Mouse (Mus musculus) left cerebral cortex, adult 18-20 months (tissue): ENCODE data around the gene Rbbp4. TPM values are rescaled to one million over a fixed set of nuclear protein-coding genes. Genes with fewer than 3 reads are reported as not detected.

ENCODE experiments used
- DNase-seq, 2 experiments: peaks; one replicate each; pipeline ENCODE4 v3.0.0; 2021 to 2022; ENCODE audit warnings: low spot score in 2 of 2, mixed read lengths in 1 of 2
- total RNA-seq, 2 experiments: library from RNA; stranded (reverse); gene quantifications; 2 replicates each; pipeline ENCODE4 v1.2.3; 2021

Rbbp4 gene
- total RNA-seq, 2 experiments from 2014 or later = 122 to 129 TPM

DNA sequence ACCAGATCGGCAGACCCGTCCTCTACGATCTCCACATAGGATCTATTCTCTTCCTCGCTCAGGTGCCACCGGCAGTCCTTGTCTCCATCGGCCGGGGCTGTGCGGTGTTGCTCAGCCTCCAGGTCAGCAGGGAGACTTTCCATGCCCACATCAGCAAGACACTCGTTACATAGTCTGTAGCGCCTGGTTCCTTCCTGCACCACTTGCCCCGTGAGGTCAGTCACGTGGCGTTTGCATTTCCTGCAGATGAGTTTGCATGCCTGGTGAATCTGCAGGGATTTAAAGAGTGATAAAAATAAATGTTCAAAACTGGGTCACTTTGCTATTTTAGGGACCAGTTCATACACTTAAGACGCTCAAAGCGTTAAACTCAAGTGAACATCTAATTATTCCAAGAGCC lies 19.1 kb upstream of the Rbbp4 start:
- DNase-seq = peak; percentile 9 to 10

DNA sequence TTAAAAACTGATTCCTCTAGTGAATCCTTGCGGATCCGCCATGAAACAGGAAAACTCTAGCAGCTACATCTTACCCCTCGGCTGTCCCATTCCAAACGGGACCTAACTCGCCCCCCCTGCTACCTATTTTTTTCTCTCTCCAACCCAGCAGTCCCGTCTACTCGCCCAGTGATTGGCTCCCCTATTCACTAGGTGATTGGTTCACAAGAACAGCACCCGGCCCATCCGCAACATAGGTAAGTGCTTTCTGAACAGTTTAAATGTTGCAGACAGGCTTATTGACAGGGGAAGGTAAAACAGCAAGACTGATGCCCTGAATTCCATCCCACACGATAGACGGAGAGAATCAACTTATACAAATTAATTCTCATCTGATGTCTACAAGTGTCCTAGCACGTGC lies 18.0 kb upstream of the Rbbp4 start:
- DNase-seq = no peak

DNA sequence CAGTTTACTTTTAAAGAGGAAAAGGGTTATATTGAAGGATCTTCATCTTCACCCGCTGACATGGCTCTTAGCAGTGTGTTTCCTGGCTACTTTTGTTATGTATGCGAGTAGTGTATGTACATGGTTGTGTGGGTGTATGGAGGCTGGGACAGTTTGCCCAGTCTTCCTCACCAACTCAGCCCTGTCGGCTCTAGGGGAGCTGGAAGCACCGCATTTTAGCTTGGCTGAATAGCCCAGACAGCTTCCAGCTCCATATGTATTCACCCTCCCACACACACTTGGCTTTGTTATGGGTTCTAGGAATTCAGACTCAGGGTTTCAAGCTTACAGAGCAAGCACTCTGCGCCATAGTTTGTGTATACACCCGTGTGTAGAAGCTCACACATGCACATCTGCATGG lies 15.9 kb upstream of the Rbbp4 start:
- peak; percentile 59 to 72 for DNase-seq

DNA sequence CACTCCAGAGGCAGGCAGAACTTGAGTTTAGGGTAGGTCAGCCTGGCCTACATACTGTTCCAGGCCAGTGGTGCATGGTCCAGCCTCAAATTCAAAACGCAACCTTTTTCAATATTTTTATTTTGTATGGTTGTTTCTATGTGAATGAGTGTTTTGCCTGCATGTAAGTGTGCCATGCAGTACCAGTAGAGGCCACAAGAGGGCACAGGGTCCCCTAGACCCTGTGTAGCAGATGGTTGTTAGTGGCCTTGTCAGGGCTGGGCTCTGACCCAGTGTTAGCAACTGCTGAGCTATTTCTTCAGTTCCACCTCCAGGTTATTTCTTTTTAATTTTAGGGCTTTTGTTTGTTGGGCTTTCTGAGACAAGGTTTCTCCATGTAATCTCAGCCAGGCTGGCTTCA lies 15.5 kb upstream of the Rbbp4 start:
- peak; percentile 51 to 78 for DNase-seq

DNA sequence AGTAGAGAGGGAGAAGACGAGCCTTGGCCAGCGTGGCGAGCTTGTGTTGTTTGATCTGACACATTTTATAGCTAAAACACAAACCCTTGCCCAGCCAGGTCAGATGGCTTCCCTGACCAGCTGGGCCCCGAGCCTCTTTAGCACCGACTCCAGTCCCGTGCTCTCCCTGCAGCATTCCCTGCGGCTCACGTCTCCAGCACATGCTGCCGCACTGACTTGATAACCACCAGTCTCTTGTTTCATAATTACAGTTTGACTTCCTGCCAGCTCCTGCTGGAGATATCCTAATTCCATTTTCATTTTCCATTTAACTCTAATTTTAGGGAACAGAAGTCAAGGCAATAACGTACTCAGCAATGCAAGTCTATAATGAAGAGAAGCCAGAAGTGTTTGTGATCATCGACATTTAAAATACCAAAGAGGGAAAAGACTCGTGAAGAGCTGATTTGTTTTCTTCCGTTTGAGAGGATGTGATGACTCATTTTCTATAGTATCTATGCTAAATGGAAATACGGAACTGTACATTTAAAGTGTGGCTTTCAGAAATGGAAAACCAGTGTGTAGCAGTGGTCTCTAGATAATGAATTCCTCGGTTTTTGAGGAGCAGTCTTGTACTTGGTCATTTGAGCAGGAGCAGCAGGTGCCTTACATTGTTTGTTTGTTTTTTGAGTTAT lies 11.4 kb upstream of the Rbbp4 start:
- peak; percentile 30 to 41 for DNase-seq

DNA sequence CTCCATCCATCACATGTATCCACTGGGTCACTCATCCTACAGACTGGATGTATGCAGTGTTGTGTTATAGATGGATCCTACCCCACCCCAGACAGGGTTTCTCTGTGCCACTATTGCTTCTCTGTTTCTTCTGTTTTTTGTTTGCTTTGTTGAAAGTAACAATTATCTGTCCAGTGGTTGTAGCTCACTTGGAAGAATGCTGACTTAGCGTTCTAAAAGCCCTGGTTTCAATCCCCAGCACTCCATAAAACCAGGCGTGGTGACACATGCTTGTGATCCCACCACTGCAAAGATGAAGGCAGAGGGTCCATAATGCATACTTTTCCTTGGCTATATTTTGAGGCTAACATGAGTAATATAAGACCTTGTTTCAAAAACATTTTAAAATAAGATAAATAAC lies 7.5 kb upstream of the Rbbp4 start:
- DNase-seq = no peak

DNA sequence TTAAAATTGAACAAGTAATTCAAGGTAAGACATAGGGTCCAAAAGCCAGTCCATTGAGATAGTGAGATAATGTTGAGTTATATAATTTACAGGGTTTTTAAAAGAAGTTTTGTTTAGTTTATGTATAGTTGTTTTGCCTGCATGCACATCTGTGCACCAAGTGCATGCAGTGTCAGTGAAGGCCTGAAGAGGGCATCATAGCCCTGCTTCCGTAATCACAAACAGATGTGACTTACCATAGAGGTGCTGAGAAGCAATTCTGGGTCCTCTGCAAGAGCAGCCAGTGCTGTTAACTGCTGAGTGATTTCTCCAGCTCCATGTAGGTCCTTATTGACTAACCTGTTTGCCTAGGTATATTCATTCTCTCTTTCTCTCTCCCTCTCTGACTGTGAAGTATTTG lies 6.7 kb upstream of the Rbbp4 start:
- DNase-seq = no peak

DNA sequence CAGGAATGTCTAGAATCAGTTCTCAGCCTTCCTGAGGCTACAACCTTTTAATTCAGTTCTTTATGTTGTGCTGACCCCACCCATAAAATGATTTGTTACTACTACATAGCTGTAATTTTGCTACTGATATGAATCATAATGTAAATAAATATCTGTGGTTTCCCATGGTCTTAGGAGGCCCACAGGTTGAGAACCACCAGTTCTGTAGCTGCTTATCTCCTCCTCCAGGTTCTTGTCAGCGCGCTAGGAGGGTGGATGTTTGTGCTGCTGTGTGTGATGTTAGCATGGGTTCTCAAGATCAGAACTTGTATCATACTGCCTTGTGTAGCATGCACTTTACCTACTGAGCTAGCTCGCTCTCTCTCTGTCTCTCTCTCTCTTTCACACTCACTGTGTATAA lies 4.6 kb upstream of the Rbbp4 start:
- DNase-seq = no peak

DNA sequence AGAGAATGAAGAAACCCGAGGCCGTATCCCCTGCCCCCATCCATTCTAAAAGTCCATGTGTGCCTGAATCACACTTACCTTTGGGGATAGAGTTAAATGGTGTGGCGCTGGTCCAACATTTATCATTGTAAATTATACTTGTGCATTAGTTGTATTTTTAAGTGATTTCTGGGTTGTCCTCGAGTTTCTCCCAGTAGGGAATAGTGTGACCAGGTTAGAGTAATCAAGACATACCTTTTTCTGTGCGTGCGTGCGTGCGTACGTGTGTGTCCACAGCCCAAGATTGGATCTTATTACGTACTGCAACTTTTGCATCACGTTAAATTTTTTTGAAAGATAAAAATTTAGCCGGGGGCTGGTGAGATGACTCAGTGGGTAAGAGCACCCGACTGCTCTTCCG lies 1.1 kb upstream of the Rbbp4 start:
- no peak for DNase-seq

DNA sequence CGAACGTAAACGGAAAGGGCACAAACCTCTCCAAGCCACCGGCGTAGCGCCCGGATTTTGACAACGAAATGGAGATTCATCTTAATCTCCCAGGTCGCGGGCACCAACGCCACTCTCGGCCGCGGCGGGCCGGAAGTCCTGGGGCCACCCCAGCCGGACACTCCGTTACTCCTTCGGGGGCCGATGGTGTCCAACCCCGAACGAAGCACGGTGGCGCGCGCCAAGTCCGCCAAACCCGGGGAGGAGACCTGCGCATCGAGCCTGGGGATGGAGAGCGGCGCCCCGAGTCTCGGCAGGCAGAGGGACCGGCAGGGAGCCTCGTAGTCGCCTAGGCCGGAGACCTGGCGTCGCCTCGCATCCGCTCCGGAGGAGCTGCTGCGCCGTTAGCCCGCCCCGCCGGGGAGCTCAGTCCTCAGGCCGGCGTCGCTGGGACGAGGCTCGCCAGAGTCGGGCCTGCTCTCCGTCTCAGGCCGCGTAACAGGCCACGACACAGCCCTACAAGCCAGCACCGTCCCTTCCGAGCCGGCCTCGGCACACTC lies 424 bp downstream of the Rbbp4 start:
- peak in 1 of 2 experiments; percentile 39 for DNase-seq

DNA sequence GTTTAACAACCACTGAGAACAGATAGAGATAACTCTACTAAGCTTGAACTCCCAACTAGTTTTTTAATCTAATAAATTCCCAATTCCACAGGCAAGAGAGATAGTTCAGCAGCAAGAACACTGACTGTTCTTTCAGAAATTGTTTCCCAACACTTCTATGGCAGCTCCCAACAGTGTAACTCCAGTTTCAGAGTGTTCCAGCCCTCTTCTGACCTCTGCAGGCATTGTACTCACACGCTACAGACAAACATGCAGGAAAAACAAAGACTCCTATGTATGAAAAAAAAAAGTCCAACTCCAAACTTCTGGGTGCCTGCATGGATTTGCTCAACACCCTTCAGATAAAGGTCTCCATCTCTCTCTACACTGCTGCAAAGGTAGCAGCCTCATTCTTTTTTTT lies 2.3 kb downstream of the Rbbp4 start:
- DNase-seq = no peak

DNA sequence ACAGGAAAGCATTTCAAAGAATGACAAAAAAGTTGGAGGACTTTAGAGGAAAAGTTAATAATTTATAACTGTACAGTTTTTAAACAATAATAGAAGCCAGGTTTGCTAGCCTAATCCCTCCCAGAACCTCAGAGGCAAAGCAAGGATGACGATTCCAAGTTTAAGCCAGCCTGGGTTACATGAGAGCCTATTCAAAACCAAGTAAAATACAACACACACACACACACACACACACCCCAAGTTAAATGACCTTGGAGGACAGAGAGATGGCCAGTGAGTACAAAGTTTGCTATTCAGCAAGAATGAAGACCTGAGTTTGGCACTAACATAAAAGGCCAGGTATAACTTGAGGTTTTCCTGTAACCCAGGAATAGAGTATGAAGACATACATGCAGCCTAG lies 9.0 kb downstream of the Rbbp4 start:
- DNase-seq = no peak

DNA sequence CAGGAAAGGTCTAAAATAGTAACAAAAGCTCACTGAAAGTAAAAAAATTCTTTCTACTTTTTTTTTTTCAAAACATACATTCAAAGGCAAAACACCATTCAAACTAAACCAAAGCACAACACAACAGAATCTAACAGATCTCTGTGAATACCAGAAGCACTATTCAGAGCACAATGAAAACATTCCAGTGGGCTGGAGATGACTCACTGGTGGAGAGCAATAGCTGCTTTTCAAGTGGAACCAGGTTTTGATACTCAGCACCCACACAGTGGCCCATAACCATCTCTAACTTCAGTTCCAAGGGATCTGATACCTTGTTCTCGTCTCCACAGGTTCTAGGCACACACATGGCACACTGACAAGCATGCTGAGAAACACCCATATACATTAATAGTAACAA lies 10.4 kb downstream of the Rbbp4 start:
- DNase-seq = peak; percentile 17 to 20

DNA sequence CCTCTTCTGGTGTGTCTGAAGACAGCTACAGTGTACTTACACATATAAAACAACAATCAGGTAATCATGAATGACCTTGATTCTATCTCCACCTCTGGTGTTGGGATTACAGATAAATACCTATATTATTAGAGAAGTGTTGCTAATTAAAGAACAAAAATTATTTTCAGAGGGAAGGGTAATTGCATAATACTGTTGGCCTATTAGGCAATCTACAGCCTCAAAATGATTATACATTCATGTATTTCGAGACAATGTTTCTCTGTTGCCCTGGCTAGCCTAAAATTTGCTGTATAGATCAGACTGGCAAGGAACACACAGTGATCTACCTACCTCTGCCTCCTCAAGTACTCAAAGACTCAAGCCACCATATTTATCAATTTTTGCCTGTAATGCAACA lies 11.7 kb downstream of the Rbbp4 start:
- DNase-seq = no peak

DNA sequence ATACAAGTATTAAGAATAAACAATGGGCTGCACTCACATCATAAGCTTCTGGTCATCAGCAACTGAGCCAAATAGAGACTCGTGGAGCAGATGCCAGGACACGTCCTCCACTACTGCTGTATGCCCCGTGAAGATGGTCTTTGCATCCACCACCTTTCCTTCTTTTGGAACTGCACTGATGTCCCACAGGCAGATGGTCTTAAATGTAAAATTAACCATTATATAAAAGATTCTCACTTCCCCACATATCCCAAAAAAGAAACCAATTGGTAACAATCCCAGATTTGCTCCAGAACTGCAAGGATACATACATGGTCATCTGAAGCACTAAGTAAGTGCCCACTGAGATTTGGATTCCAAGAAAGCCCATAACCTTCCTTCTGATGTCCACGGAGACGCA lies 13.1 kb downstream of the Rbbp4 start:
- no peak for DNase-seq

DNA sequence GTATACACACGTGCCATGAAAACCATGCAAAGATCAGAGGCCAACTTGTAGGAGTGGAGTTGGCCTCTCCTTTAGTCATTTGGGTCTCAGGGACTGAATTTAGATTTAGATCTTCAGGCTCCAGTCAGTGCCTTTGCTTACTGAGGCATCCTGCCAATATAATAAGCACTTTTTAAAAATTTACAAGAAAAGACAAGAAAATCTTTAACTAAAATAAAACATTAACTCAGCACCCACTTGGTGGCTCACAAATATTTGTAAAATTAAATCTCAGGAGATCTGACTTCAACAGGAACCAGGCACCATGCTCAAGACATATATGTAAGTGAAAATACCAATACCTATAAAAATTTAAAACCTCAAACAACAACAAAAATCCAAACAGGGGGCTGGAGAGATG lies 14.3 kb downstream of the Rbbp4 start:
- no peak for DNase-seq

DNA sequence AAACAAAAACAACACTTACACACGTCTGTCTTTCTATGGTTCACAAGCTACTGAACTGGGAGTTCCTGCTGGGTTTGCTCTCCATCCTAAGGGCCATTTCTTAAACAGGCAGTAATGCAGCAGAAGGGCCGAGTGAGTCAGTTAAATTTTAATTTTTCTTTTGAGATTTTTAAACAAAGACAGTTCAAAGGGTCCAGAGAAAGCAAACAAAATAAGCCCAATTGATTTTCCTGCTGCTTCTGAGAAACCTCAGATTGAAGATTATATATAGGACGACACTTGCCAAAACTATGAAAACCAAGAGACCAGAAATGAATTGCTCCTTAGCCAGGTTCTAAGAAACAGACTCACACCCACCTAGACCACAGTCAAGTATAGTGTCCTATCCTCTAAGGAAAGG lies 21.3 kb downstream of the Rbbp4 start:
- DNase-seq = no peak

DNA sequence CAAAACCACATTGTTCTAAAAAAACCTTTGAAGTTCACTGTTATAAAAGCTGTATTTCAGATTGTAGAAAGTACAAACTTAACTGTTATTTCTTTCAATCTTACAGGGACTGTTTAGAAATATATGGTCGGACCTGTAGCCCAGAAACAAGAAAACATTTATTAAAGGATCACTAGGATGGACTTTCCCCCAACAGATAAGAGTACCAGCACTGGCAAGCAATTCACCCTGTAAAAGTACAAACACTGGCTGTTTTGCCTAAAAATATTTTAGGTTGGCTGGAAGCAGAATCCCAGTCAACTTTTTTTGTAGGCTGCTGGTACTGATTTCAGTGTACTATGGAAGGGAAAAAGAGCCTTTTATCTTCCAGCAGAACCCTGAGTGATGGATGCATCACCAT lies 27.2 kb downstream of the Rbbp4 start:
- no peak for DNase-seq

DNA sequence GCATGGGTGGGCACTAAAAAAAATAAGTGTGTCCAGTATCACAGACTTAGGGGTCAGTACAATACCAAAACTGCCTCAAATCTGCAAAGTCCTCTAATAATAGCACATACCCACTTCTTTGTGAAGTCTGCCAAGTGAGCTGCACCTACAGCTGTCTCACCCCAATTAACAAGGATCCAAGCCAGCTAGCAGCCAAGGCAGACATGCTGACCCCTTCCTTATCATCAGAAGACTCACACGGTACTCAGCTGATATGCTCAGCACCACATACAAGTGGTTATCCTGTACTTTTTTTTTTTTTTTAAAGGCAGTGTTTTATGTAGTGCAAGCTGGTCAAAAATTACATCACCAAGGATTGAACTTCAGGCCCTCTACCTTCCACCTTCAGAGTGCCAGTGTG lies 30.9 kb downstream of the Rbbp4 start:
- no peak for DNase-seq

DNA sequence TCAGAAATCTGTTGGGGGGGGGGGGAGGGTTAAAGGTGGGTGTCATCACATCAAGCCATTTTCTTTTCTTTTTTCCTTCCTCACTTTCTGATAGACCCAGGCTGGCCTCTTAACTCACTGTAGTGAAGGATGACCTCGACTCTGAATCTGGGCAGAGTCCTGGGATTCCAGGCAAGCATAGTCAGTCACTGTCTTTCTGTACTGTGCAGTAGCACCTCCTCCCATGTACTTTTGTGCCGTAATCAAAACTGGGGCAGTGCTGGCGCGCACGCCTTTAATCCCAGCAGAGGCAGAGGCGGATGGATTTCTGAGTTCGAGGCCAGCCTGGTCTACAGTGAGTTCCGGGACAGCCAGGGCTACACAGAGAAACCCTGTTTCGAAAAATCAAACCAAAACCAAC lies 31.4 kb downstream of the Rbbp4 start:
- DNase-seq = no peak

DNA sequence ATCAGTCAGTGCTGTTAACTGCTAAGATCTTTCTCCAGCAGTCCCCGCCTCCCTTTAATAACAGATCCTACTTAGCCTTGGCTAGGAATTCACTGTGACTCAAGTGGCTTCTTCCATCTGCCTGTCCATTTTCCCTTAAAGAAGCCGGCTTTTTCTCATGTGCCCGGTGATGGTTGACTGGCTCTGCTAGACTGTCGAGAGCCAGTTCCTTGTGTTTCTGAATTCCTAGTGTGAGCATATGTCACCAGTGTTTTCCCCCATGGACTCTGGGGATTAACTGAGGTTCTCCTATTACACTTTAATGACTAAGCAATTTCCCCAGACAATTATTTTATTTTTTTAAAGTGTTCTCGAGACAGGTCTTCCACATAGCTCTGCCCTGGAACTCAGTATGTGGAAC lies 31.8 kb downstream of the Rbbp4 start:
- DNase-seq = no peak

DNA sequence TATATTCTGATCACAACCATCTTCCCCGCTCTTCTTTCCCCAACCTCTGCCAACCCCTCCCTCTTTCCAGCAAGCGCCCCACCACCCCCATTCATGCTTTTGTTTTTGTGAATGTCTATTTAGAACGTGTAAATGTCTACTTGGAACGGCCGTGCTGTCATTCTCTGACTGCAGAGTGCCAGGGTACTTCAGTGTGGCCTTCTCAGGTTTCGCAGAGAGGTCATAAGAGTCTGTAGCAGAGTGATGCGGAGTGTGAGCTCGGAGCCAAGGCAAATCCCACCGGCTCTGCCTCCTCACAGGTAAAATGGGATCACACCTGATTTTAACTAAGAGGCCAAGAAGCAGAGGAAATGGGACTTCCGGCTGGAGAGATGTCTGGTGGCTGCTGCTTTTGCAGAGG lies 36.0 kb downstream of the Rbbp4 start:
- DNase-seq = no peak

DNA sequence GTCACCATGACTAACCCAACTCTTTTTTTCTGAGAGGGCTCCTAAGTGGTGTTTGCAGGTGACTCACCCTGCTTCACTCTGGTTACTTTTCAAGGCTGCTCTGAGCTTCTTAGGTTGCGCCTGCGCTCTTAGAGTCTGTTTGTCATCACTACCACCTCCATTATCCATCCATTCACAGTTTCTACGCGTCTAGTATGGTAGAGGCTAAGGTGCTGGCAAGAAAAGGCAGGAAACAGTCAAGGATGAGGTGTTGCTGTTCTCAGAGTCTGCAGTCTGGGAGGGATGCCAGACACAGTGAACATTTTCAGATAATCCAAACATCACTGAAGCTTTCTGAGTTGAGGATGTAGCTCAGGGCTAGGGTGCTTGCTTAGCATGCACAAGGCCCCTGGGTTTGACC lies 37.4 kb downstream of the Rbbp4 start:
- DNase-seq = peak; percentile 49 to 56

DNA sequence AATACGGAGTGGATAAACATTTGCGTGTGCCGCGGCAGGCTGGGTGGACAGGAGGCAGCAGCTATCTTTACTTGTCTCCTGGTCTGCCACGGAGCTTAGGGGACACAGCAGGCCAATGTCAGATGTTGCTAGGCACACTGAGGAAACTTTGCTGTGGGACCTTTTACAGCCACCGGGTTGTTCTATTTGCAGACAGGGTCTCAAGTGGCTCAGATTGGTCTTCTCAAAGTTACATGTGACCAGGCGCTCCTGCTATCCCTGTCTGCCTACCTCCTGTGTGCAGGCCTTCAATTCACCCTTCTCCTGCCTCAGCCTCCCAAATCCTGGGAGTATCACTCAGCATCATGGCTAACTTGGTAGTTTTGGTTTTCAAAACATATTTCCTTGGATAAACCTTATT lies 39.1 kb downstream of the Rbbp4 start:
- no peak for DNase-seq
